Mouse (Mus musculus) limb, embryonic 13.5 days (tissue): ENCODE measurements around the gene Srpx2. TPM values are rescaled to one million over a fixed set of nuclear protein-coding genes. Genes with fewer than 3 reads are reported as not detected.

ENCODE experiments used
- ATAC-seq: fragments of 200-750 bp; cut with Nextera tagmentation; 2 replicates; pipeline ENCODE4 v1.8.0; 2017; ENCODE audit warnings: low read depth, moderate number of reproducible peaks, moderate TSS enrichment; ENCODE audit not compliant: low FRiP score
- H3K27ac ChIP-seq: fragments of 300-500 bp; sonication (generic); 2 replicates; pipeline ENCODE4 v1.5.1; 2015; ENCODE audit warnings: inconsistent platforms, mild to moderate bottlenecking, moderate library complexity
- H3K27me3 ChIP-seq: fragments of 300-500 bp; sonication (generic); 2 replicates; pipeline ENCODE4 v1.6.1; 2015; ENCODE audit warnings: mild to moderate bottlenecking, inconsistent platforms
- H3K36me3 ChIP-seq: fragments of 300-500 bp; sonication (generic); 2 replicates; pipeline ENCODE4 v1.6.1; 2015; ENCODE audit warnings: inconsistent platforms, mild to moderate bottlenecking, moderate library complexity
- H3K4me1 ChIP-seq: fragments of 300-500 bp; sonication (generic); 2 replicates; pipeline ENCODE4 v1.6.1; 2015; ENCODE audit warnings: inconsistent platforms
- H3K4me2 ChIP-seq: fragments of 300-500 bp; sonication (generic); replicated peaks from 2 replicates; pipeline ENCODE4 v1.6.1; 2015; ENCODE audit warnings: inconsistent platforms, mild to moderate bottlenecking, moderate library complexity
- H3K4me3 ChIP-seq: fragments of 300-500 bp; sonication (generic); 2 replicates; pipeline ENCODE4 v1.5.1; 2015; ENCODE audit warnings: moderate library complexity, mild to moderate bottlenecking, inconsistent platforms
- H3K9ac ChIP-seq: fragments of 300-500 bp; sonication (generic); 2 replicates; pipeline ENCODE4 v1.6.1; 2015; ENCODE audit warnings: mild to moderate bottlenecking, inconsistent platforms
- H3K9me3 ChIP-seq: fragments of 300-500 bp; sonication (generic); 2 replicates; pipeline ENCODE4 v1.6.1; 2016; ENCODE audit warnings: inconsistent platforms
- WGBS: fragments of 180-500 bp; shearing (Covaris S2); methylation state at CpG from one replicate; pipeline ENCODE4 v1.1.7; 2015; 5-methylcytosine and 5-hydroxymethylcytosine counted together
- polyA plus RNA-seq: library from polyadenylated mRNA; unstranded; fragments of >200 nt; fragmentation: Nextera tagmentation; extraction: Ambion mirVana; gene quantifications from 2 replicates; pipeline ENCODE4 v1.2.1, GENCODE M21; 2015

The Srpx2 gene
- polyA plus RNA-seq, 1 experiment from 2014 or later: 3.9 TPM

DNA sequence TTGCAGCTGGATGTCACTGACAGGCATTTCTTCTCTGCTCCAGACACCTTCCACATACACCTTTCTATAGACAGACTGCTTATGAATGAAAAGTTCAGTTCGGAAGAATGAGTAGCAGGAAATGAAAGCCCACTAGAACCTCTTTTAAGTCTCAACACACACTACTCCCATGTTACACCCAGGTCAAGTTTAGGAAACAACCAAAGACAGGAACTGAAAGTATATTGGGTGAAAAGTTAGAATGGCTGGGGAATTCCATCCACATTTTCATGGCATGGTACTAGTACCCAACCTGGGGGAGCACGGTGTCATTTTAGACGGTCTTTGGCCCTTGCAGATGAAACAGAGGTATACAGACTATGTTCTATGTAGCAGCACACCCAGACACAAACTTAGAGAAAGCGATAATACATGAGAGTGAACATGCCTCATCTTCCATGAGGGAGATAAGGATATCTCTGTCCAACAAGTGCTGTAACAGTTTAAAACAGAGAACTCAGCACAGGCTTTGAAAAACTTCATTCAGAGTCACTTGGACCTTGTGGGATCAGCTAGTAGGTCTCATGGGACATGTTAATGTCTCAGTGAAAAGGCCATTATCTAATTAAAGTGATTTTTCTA, 28.5 kb downstream of the Srpx2 start:
- no peak for ATAC-seq
- H3K4me1 ChIP-seq: no peaks in the 10 kb centered on the region
- H3K9me3 ChIP-seq: no peaks in the 10 kb centered on the region
- 85% methylated on average over 4 of the region's 4 CpGs for WGBS
- no peak overlapping the region for H3K4me3 ChIP-seq
- H3K4me2 ChIP-seq: no peak overlapping the region
- no peak overlapping the region for H3K9ac ChIP-seq
- no peaks in the 10 kb centered on the region for H3K36me3 ChIP-seq
- H3K27ac ChIP-seq: no peak overlapping the region
- H3K27me3 ChIP-seq: peaks cover 16% of the 10 kb centered on the region

DNA sequence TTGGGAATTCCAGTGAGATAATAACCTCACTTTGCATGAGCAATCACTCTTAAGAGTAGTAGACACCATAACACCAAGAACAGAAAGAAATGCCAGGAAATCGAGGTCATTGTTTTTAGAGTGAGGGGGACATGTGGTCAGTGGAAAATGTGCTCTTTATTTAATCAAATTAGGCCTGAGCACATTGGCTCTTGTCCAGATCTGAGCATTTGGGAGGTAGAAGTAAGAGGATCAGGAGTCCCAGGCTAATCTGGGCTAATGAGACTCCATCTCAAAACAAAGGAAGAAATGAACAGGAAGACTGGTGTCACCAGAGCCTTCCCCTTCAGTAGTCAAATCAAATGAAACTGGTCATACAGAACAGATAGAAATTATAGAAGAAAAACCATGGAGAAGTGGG, 31.3 kb downstream of the Srpx2 start:
- Histone ChIP-seq H3K36me3 (no peaks in the 10 kb centered on the region), H3K9ac (no peak overlapping the region), H3K27ac (no peak overlapping the region), H3K4me3 (no peak overlapping the region), H3K27me3 (peaks cover 17% of the 10 kb centered on the region), H3K4me2 (no peak overlapping the region), H3K4me1 (no peaks in the 10 kb centered on the region), H3K9me3 (no peaks in the 10 kb centered on the region)
- 78% methylated on average over 1 of the region's 1 CpGs for WGBS
- ATAC-seq: no peak

DNA sequence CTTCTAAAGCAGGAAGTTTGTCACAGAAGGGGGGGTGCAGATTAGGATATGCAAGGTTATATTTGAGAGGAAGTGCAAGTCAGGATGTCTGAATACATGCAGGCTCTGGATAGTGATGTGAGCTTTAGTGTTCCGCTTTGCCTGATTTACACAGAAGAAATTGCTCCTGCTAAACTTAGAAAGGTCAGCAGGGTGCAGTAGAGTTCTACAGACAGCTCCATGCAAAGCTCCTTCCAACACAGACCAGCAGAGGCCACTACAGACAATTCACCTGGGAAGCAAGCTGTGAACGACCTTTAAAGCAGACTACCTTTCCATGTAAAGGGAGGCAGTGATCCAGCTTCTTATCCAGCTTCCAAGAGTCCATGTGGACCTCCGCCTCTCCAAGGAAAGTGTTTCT, 39.2 kb downstream of the Srpx2 start:
- peaks cover 9% of the 10 kb centered on the region for H3K27me3 ChIP-seq
- H3K9me3 ChIP-seq: no peaks in the 10 kb centered on the region
- WGBS: 39% methylated on average over 3 of the region's 3 CpGs
- no peak overlapping the region for H3K4me2 ChIP-seq
- H3K4me3 ChIP-seq: no peak overlapping the region
- no peak overlapping the region for H3K9ac ChIP-seq
- no peak overlapping the region for H3K27ac ChIP-seq
- peak; percentile 64 for ATAC-seq
- no peaks in the 10 kb centered on the region for H3K36me3 ChIP-seq
- H3K4me1 ChIP-seq: no peaks in the 10 kb centered on the region

DNA sequence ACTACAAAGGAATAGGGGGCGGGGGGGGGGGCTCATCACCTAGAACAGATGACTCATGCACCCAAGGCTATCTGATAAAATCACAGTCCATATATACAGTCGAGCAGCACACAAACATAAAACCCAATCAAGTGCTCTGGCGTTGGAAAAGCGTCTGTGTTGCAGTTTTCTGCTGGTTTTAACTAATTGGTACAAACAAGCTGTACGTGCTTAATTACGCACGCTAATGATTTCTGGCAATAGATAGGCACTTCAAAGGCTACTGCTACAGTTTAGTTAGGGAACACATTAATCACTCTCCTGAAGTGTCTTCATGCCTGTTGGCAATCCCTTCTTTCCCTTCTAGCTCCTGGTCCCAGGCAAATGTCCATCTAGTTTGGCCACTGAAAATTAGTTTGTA, 46.4 kb downstream of the Srpx2 start:
- Histone ChIP-seq H3K36me3 (no peaks in the 10 kb centered on the region), H3K4me1 (no peaks in the 10 kb centered on the region), H3K27ac (no peak overlapping the region), H3K4me2 (no peak overlapping the region), H3K4me3 (no peak overlapping the region), H3K9ac (no peak overlapping the region), H3K27me3 (peaks cover 15% of the 10 kb centered on the region), H3K9me3 (no peaks in the 10 kb centered on the region)
- WGBS: 46% methylated on average over 7 of the region's 7 CpGs
- ATAC-seq: no peak

DNA sequence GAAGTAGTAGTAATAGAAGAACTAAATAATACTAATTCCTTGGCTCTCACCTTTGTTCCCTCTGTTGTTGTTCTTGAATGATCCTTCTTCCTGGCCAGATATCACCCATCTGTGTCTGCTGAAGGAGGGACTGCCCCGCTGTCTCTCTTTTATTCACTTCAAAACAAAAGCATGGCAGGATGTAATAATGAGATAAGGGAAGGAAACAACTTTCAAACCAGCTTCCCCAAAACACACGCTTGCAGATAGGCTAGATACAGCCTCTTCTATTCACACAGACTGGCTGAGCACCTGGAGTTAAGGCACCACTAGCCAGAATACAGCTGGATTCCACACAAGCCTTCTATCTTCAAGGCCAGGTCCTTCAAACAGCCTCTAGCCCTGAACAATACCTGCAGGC, 52.4 kb downstream of the Srpx2 start:
- no peaks in the 10 kb centered on the region for H3K36me3 ChIP-seq
- H3K27ac ChIP-seq: no peak overlapping the region
- no peak for ATAC-seq
- H3K4me1 ChIP-seq: no peaks in the 10 kb centered on the region
- H3K27me3 ChIP-seq: no peaks in the 10 kb centered on the region; the same call in 1 of the 2 replicates
- no peak overlapping the region for H3K4me2 ChIP-seq
- no peak overlapping the region for H3K9ac ChIP-seq
- no peak overlapping the region for H3K4me3 ChIP-seq
- H3K9me3 ChIP-seq: no peaks in the 10 kb centered on the region
- WGBS: 85% methylated on average over 2 of the region's 2 CpGs

DNA sequence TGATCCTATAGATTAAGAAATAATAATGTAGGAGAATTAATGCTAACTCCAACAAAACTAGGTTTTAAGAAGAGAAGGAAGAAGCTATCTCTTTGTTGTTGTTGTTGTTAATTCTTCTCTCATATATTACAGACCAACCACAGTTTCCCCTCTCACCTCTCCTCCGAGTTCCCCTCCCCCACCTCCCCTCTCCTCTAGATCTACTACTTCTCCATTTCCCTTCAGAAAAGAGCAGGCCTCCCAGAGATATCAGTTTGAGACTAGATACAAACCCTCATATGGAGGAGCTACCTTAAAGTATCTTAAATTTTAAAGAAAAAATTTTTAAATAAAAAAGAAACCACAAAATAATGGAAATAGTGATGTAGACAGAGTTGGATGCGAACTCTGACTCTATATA, 56.4 kb downstream of the Srpx2 start:
- 79% methylated on average over 2 of the region's 2 CpGs for WGBS
- Histone ChIP-seq H3K27ac (no peak overlapping the region), H3K4me3 (no peak overlapping the region), H3K9me3 (no peaks in the 10 kb centered on the region), H3K4me1 (no peaks in the 10 kb centered on the region), H3K27me3 (peaks cover 9% of the 10 kb centered on the region), H3K4me2 (no peak overlapping the region), H3K36me3 (no peaks in the 10 kb centered on the region), H3K9ac (no peak overlapping the region)
- no peak for ATAC-seq

DNA sequence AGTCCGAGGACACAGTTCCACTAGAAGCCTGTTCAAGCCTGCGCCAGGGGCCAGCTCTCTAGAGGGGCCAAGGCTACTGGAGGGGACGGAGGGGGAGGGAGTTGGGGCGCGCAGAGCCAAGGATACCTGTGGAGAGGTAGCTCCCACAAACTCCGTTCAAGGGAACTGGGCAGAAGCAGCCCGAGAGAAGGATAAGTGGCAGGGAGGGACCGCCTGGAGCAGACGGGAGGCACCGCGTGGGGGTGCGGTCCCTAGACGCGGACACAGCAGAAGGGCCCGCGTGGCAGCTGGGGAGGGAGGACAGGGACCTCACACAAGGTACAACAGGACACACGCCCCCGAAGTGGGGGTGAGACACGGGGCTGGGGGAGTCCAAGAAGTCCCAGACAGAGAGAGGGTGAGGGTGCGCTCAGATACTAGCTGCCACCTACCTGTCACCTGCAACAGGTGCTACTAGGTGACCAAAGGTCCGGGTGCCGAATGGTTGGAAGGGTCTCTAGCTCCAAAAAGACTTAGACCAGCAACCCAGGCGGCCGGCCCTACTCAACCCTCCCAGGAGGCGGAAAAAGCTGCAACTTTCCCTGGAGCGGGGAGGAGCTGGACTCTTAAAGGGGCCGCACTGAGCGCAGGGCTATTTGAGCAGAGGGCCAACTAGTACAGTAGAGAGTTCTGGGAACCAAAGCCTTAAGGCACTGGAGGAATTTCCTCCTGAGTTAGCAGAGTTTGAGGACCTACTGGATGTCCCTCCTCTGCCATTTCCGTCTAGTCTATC, 73.2 kb downstream of the Srpx2 start, which contains the start of gene Sytl4:
Gene Sytl4, minus strand, starts transcription at position 582 of the 772 bp plus-strand sequence.
- 11% methylated on average over 29 of the region's 29 CpGs for WGBS
- Histone ChIP-seq H3K4me3 (peak within 1 kb of the TSS; percentile 48), H3K27ac (no peak within 1 kb of the TSS), H3K9ac (peak within 1 kb of the TSS; percentile 51), H3K9me3 (no peaks in the 10 kb centered on the region), H3K4me1 (no peaks in the 10 kb centered on the region), H3K4me2 (peak within 1 kb of the TSS; percentile 74), H3K36me3 (no peaks in the 10 kb centered on the region), H3K27me3 (peaks cover 29% of the 10 kb centered on the region)
- peak; percentile 59; the same call in 1 of the 2 replicates for ATAC-seq

Other genes with a start within 250 kb of the Srpx2 start
- 5.1 and 6.7 TPM in 2 replicates for gene Pcdh19, start 219.4 kb upstream of the Srpx2 start, polyA plus RNA-seq
- 41.5 and 42.7 TPM in 2 replicates for gene Tnmd, start 57.4 kb upstream of the Srpx2 start, polyA plus RNA-seq
- gene Tspan6, start 10.0 kb upstream of the Srpx2 start, polyA plus RNA-seq: 200 TPM in 2 replicates
- gene Sytl4, start 73.4 kb downstream of the Srpx2 start, polyA plus RNA-seq: 3.4 and 3.9 TPM in 2 replicates
- gene Cstf2, start 150.8 kb downstream of the Srpx2 start, polyA plus RNA-seq: 40.4 and 44.6 TPM in 2 replicates